Mouse (Mus musculus) small intestine, adult 2 months (tissue): ENCODE measurements around the gene Opn4. TPM values are rescaled to one million over a fixed set of nuclear protein-coding genes. Genes with fewer than 3 reads are reported as not detected.
A peak's percentile ranks its signal among the peaks of the same experiment; 100 is the strongest.

Experiments
- H3K27ac ChIP-seq: fragments of 200-500 bp; 2 replicates; pipeline ENCODE4 v1.5.1; 2012; ENCODE audit warnings: low read depth, low read length, control low read depth, inconsistent platforms; ENCODE audit not compliant: insufficient read depth
- H3K27me3 ChIP-seq: fragments of 200-500 bp; 2 replicates; pipeline ENCODE4 v1.6.1; 2012; ENCODE audit warnings: mild to moderate bottlenecking, moderate library complexity, low read length, inconsistent platforms; ENCODE audit not compliant: control insufficient read depth, insufficient read depth
- H3K36me3 ChIP-seq: fragments of 200-500 bp; 2 replicates; pipeline ENCODE4 v1.6.1; 2012; ENCODE audit warnings: mild to moderate bottlenecking, low read length, control low read depth, inconsistent platforms; ENCODE audit not compliant: control insufficient read depth, insufficient read depth
- H3K4me1 ChIP-seq: fragments of 200-500 bp; 2 replicates; pipeline ENCODE4 v1.6.1; 2012; ENCODE audit warnings: low read length, inconsistent platforms, mixed read lengths; ENCODE audit not compliant: control insufficient read depth, insufficient read depth, insufficient read length
- H3K4me3 ChIP-seq: fragments of 200-500 bp; 2 replicates; pipeline ENCODE4 v1.5.1; 2012; ENCODE audit warnings: low read depth, mild to moderate bottlenecking, control low read depth, inconsistent platforms, low read length, moderate library complexity
- CTCF ChIP-seq: fragments of 200-500 bp; IDR thresholded peaks from 2 replicates; pipeline ENCODE4 v1.5.1; 2012; ENCODE audit warnings: low read depth, mild to moderate bottlenecking, control low read depth, inconsistent platforms, low read length, moderate library complexity, mixed read lengths; ENCODE audit not compliant: insufficient replicate concordance, insufficient read length; ENCODE audit errors: extremely low read depth
- POLR2A ChIP-seq: fragments of 200-500 bp; IDR thresholded peaks from 2 replicates; pipeline ENCODE4 v1.6.1; 2012; ENCODE audit warnings: low read depth, mild to moderate bottlenecking, control low read depth, inconsistent platforms, low read length, moderate library complexity
- WGBS: fragments of 180-500 bp; shearing (Covaris S2); methylation state at CpG from one replicate; pipeline ENCODE4 v1.1.7; 2018; 5-methylcytosine and 5-hydroxymethylcytosine counted together
- polyA plus RNA-seq: library from polyadenylated mRNA; depleted of rRNA; stranded (reverse); fragments of >200 nt; gene quantifications from 2 replicates; pipeline ENCODE4 v1.2.3, GENCODE M21; 2012

Opn4 gene
- polyA plus RNA-seq, 1 experiment, result not detected

GRCm38 (mm10) chr14:34561647-34562046 is 38.3 kb downstream of the Opn4 start:
- no peak overlapping the region for H3K4me3 ChIP-seq
- WGBS, result 95% methylated on average over 8 of the region's 8 CpGs
- H3K36me3 ChIP-seq, result peaks cover 10% of the 10 kb centered on the region
- no peak for TF ChIP-seq POLR2A
- TF ChIP-seq CTCF, result no peak
- peaks cover 2% of the 10 kb centered on the region; the same call in 1 of the 2 replicates for H3K4me1 ChIP-seq
- H3K27me3 ChIP-seq, result no peaks in the 10 kb centered on the region
- H3K27ac ChIP-seq, result no peak overlapping the region

GRCm38 (mm10) chr14:34558947-34559346 is 41.0 kb downstream of the Opn4 start:
- Histone ChIP-seq H3K4me1 (peaks cover 1% of the 10 kb centered on the region), H3K4me3 (no peak overlapping the region), H3K36me3 (peaks cover 17% of the 10 kb centered on the region), H3K27ac (no peak overlapping the region), H3K27me3 (no peaks in the 10 kb centered on the region)
- TF ChIP-seq CTCF, result no peak
- no peak for TF ChIP-seq POLR2A
- WGBS, result 91% methylated on average over 9 of the region's 9 CpGs

- TF ChIP-seq CTCF (no peak), POLR2A (no peak)
- Histone ChIP-seq H3K27ac (no peak overlapping the region), H3K4me1 (peaks cover 15% of the 10 kb centered on the region), H3K4me3 (no peak overlapping the region), H3K27me3 (no peaks in the 10 kb centered on the region), H3K36me3 (peaks cover 18% of the 10 kb centered on the region; the same call in 1 of the 2 replicates)
- 80% methylated on average over 13 of the region's 13 CpGs for WGBS
Observed at GRCm38 (mm10) chr14:34555211-34555610, 44.7 kb downstream of the Opn4 start.

- TF ChIP-seq CTCF (no peak), POLR2A (no peak)
- 37% methylated on average over 3 of the region's 3 CpGs for WGBS
Observed at GRCm38 (mm10) chr14:34554047-34554446, 45.9 kb downstream of the Opn4 start.

GRCm38 (mm10) chr14:34553470-34553869 is 46.5 kb downstream of the Opn4 start:
- peaks cover 14% of the 10 kb centered on the region; the same call in 1 of the 2 replicates for H3K36me3 ChIP-seq
- H3K4me3 ChIP-seq, result no peak overlapping the region
- no peak overlapping the region for H3K27ac ChIP-seq
- H3K27me3 ChIP-seq, result no peaks in the 10 kb centered on the region
- WGBS, result 83% methylated on average over 6 of the region's 6 CpGs
- peaks cover 18% of the 10 kb centered on the region for H3K4me1 ChIP-seq
- TF ChIP-seq CTCF, result no peak

More at GRCm38 (mm10) chr14:34554047-34554446, 45.9 kb downstream of the Opn4 start:
- Histone ChIP-seq H3K36me3 (peaks cover 14% of the 10 kb centered on the region; the same call in 1 of the 2 replicates), H3K27ac (no peak overlapping the region), H3K27me3 (no peaks in the 10 kb centered on the region), H3K4me1 (peaks cover 15% of the 10 kb centered on the region), H3K4me3 (no peak overlapping the region)

- Histone ChIP-seq H3K4me1 (peaks cover 21% of the 10 kb centered on the region), H3K27ac (no peak overlapping the region), H3K4me3 (no peak overlapping the region), H3K36me3 (peaks cover 13% of the 10 kb centered on the region; the same call in 1 of the 2 replicates), H3K27me3 (no peaks in the 10 kb centered on the region)
- 88% methylated on average over 5 of the region's 5 CpGs for WGBS
- no peak for TF ChIP-seq CTCF
- TF ChIP-seq POLR2A, result no peak
Observed at GRCm38 (mm10) chr14:34552226-34552625, 47.7 kb downstream of the Opn4 start.

GRCm38 (mm10) chr14:34549004-34549671 is 50.8 kb downstream of the Opn4 start:
- Histone ChIP-seq H3K27me3 (no peaks in the 10 kb centered on the region), H3K27ac (peak overlapping the region; percentile 93), H3K36me3 (0 out of 2 replicates have a peak, but pooled peaks cover 8% of the 10 kb centered on the region), H3K4me1 (peaks cover 24% of the 10 kb centered on the region), H3K4me3 (peak overlapping the region; percentile 69)
- TF ChIP-seq CTCF (peak; percentile 71), POLR2A (no peak; the same call in 1 of the 2 replicates)
- WGBS, result under 1% methylated on average over 55 of the region's 55 CpGs
